Mouse (Mus musculus): ENCODE data around the gene Svop. TPM values are rescaled to one million over a fixed set of nuclear protein-coding genes. Genes with fewer than 3 reads are reported as not detected.
A peak's percentile ranks its signal among the peaks of the same experiment; 100 is the strongest.

The Svop gene
- total and polyA plus RNA-seq, 3 experiments = 0.31 to 0.51 (median 0.38) TPM

DNA sequence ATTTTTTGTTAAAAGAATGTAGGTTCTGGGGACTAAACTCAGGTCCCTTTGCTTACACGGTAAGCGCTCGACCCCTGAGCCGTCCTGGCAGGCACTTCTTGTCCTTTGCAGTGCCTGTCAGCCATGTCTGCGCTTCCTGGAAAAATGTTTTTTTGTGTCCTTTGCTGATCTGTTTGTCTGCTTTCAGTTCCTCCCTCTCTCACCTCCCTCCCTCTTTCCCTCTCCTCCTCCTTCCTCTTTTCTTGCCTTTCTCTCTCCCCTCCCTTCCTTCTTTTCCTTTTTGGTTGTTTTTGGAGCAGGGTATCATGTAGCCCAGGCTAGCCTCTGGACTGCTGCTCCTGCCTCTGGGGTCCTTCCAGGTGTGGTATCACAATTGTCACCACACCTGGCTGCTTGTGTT, 23.7 kb upstream of the Svop start:
- Histone ChIP-seq H3K4me1 (ENCODE audit: control insufficient read depth in 1 of 2, insufficient read depth in 2 of 2) (peaks cover 10 to 43% of the 10 kb centered on the region in 2 experiments), H3K4me2 (ENCODE audit: insufficient read depth, low read depth, poor library complexity, severe bottlenecking) (no peak overlapping the region), H3K9me3 (replicated peaks; ENCODE audit: low read length) (no peaks in the 10 kb centered on the region), H3K27ac (ENCODE audit: insufficient read depth, low read depth) (no peak overlapping the region), H3K36me3 (replicated peaks in 1 of 2; ENCODE audit: control insufficient read depth in 1 of 2, insufficient read depth in 1 of 2, low read length in 1 of 2) (peaks cover 67 to 89% of the 10 kb centered on the region in 2 experiments), H3K79me2 (replicated peaks; ENCODE audit: control insufficient read depth, extremely low read depth, insufficient read depth, poor library complexity, severe bottlenecking) (no peaks in the 10 kb centered on the region), H3K9ac (ENCODE audit: insufficient read depth, low read depth) (no peak overlapping the region), H3K27me3 (replicated peaks) (no peaks in the 10 kb centered on the region), H3K4me3 (replicated peaks in 1 of 3; ENCODE audit: low read depth in 2 of 3, low read length in 2 of 3, poor library complexity in 1 of 3) (no peak overlapping the region)
- TF ChIP-seq MAZ (IDR thresholded peaks at IDR 0.05; ENCODE audit: low read depth, low read length) (no peak), CHD2 (IDR thresholded peaks at IDR 0.05; ENCODE audit: low read length) (0 out of 2 replicates have a peak, but pooled peaks have one; percentile 52), POLR2A (IDR thresholded peaks at IDR 0.05; ENCODE audit: low read depth, low read length) (no peak), JUN (IDR thresholded peaks at IDR 0.05; ENCODE audit: insufficient read depth, low read depth, low read length) (no peak), NRF1 (IDR thresholded peaks at IDR 0.05; ENCODE audit: low read depth, low read length) (no peak), ELF1 (IDR thresholded peaks at IDR 0.05; ENCODE audit: low read depth, low read length) (peak; percentile 57; the same call in 1 of the 2 replicates), USF2 (conservative IDR thresholded peaks at IDR 0.05; ENCODE audit: low read depth, low read length) (no peak), KAT2A (IDR thresholded peaks at IDR 0.05; ENCODE audit: insufficient replicate concordance, low read length) (no peak), EP300 (IDR thresholded peaks at IDR 0.05; ENCODE audit: low read length) (peak; percentile 86), SIN3A (IDR thresholded peaks at IDR 0.05; ENCODE audit: low read length) (no peak), RAD21 (IDR thresholded peaks at IDR 0.05; ENCODE audit: low read depth, low read length) (no peak), ZKSCAN1 (IDR thresholded peaks at IDR 0.05; ENCODE audit: borderline replicate concordance, low read depth, low read length) (no peak), BHLHE40 (IDR thresholded peaks at IDR 0.05; ENCODE audit: low read depth, low read length) (no peak), CHD1 (IDR thresholded peaks at IDR 0.05; ENCODE audit: low read depth, low read length) (no peak), E2F4 (IDR thresholded peaks at IDR 0.05; ENCODE audit: insufficient replicate concordance, low read depth, low read length) (no peak), TCF12 (IDR thresholded peaks at IDR 0.05; ENCODE audit: low read depth, low read length) (peak; percentile 46; the same call in 1 of the 2 replicates), MYC (IDR thresholded peaks at IDR 0.05; ENCODE audit: low read depth, low read length) (no peak), ZNF384 (IDR thresholded peaks at IDR 0.05; ENCODE audit: low read depth, low read length) (peak; percentile 61), GABPA (IDR thresholded peaks at IDR 0.05; ENCODE audit: insufficient replicate concordance, low read depth, low read length) (no peak), JUND (conservative IDR thresholded peaks at IDR 0.05; ENCODE audit: low read depth, low read length) (no peak), USF1 (IDR thresholded peaks at IDR 0.05; ENCODE audit: low read depth, low read length) (no peak), UBTF (IDR thresholded peaks at IDR 0.05; ENCODE audit: low read depth, low read length) (no peak), NELFE (IDR thresholded peaks at IDR 0.05; ENCODE audit: low read depth, low read length) (no peak), SMC3 (IDR thresholded peaks at IDR 0.05; ENCODE audit: low read depth, low read length) (no peak), IRF4 (IDR thresholded peaks at IDR 0.05; ENCODE audit: low read depth, low read length) (peak; percentile 86), RCOR1 (conservative IDR thresholded peaks at IDR 0.05; ENCODE audit: low read depth, low read length) (0 out of 2 replicates have a peak, but pooled peaks have one; percentile 46), HCFC1 (IDR thresholded peaks at IDR 0.05; ENCODE audit: low read depth, low read length) (no peak), MXI1 (IDR thresholded peaks at IDR 0.05; ENCODE audit: low read depth, low read length) (peak; percentile 49), MEF2A (IDR thresholded peaks at IDR 0.05; ENCODE audit: borderline replicate concordance, low read depth, low read length) (peak; percentile 53; the same call in 1 of the 2 replicates), ETS1 (conservative IDR thresholded peaks at IDR 0.05; ENCODE audit: low read depth, low read length) (peak; percentile 28; the same call in 1 of the 2 replicates), POLR2AphosphoS2 (IDR thresholded peaks at IDR 0.05; ENCODE audit: low read depth, low read length) (no peak), TBP (conservative IDR thresholded peaks at IDR 0.05; ENCODE audit: low read depth, low read length) (no peak), PAX5 (IDR thresholded peaks at IDR 0.05; ENCODE audit: low read length) (no peak), MAX (IDR thresholded peaks at IDR 0.05; ENCODE audit: low read length) (no peak), ZMIZ1 (IDR thresholded peaks at IDR 0.05; ENCODE audit: low read depth, low read length) (no peak), ZC3H11A (IDR thresholded peaks at IDR 0.05; ENCODE audit: low read depth, low read length) (no peak), CTCF (conservative IDR thresholded peaks at IDR 0.05 in 1 of 2, IDR thresholded peaks at IDR 0.05 in 1 of 2; ENCODE audit: low read depth in 2 of 2, low read length in 2 of 2) (no peak), MAFK (IDR thresholded peaks at IDR 0.05; ENCODE audit: insufficient replicate concordance, low read length) (no peak)
- in situ Hi-C loops (cut with MboI; ENCODE audit: low pct_ligation_motif_present, low pct_unique_long_range_greater_than_20kb, low sequenced_read_pairs) = no loop called here
- dilution Hi-C loops (cut with MboI; ENCODE audit: extremely low pct_ligation_motif_present, extremely low pct_unique_long_range_greater_than_20kb, low sequenced_read_pairs) = no loop called here
- peak; percentile 55 for DNase-seq (ENCODE audit: extremely low read depth)
